Mouse (Mus musculus) liver, embryonic 14.5 days (tissue): ENCODE measurements around the gene Ccdc170.

Experiments used
- CTCF ChIP-seq: IDR thresholded peaks from 2 replicates; pipeline ENCODE4 v1.5.1; 2016; ENCODE audit warnings: antibody characterized with exemption, low read depth, control low read depth
- EP300 ChIP-seq: IDR thresholded peaks from 2 replicates; pipeline ENCODE4 v1.6.1; 2016; ENCODE audit warnings: antibody characterized with exemption, low read depth

GRCm38 (mm10) chr10:4556842-4557377 lies 74.6 kb downstream of the Ccdc170 start:
- no peak for TF ChIP-seq EP300
- TF ChIP-seq CTCF, result no peak
